Mouse (Mus musculus): ENCODE data around the gene Arsb.

- no peak for TF ChIP-seq CTCF (IDR thresholded peaks at IDR 0.05)
- no peak for TF ChIP-seq POLR2A (IDR thresholded peaks at IDR 0.05; ENCODE audit: insufficient read depth, low read depth, low read length)
- TF ChIP-seq EP300 (IDR thresholded peaks at IDR 0.05; ENCODE audit: insufficient read depth, low read depth, low read length) = no peak
Measured at GRCm38 (mm10) chr13:93915641-93916570, 144.5 kb downstream of the Arsb start.

Data from heart, adult 2 months (tissue).